Mouse (Mus musculus): ENCODE data around the gene Oog1.
"Not testable (repeated sequence)": the region's sequence is repeated elsewhere in the genome, so short reads cannot be mapped to it uniquely, and the experiment has no call there.

Gene Oog1

GRCm38 (mm10) chr12:87602388-87602787 is at the start of gene Oog1:
Gene Oog1 (plus strand): TSS chr12:87602688.
- DNase-seq: not testable (repeated sequence)

GRCm38 (mm10) chr12:87601388-87601787 is 1.1 kb upstream of the Oog1 start:
- peak; percentile 0 for DNase-seq

- not testable (repeated sequence) for DNase-seq
Measured at GRCm38 (mm10) chr12:87618569-87618968, 16.1 kb downstream of the Oog1 start, which contains the start of gene Gm4027. Gene Gm4027 (plus strand): TSS chr12:87618869.

GRCm38 (mm10) chr12:87644520-87644919 is 42.0 kb downstream of the Oog1 start, which contains the start of gene Gm16381:
Gene Gm16381 (minus strand): TSS chr12:87644620.
- not testable (repeated sequence) for DNase-seq

DNA sequence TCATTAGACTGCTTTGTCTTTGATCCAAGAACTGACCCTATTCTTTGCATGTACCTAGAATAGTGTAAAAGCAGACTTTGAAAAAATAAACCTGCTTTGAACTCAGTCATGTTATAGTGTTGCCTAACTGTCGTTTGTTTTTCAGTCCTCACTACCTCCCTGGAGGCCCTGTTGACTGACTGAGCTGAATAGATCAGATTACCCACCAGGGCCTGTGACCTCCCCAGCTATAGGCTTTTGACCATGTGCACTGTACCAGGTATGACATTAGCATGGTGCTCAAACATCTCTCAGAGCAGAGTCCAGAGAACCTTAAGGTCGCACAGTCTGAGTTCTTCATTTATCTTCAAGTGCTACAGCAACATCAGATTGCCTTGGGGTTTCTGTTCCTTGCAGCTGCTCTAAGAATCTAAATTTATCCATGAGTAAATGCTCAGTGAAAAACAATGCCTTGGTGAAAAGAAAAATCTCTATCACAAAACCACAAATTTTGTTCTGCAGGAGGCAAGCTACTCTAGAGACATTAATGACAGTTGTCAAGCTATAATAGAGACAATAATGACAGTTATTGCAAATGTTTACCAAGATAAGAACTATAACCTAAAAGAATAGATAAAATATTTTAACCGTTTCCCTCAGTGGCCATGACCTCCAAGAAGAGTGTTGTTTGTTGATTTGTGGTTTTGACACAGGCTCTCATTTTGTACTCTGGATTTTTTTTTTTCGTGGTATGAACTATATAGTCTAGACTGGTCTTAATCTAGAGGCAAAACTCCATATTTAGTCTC is 50.6 kb downstream of the Oog1 start:
- DNase-seq: not testable (repeated sequence)
